Mouse (Mus musculus): ENCODE data around the gene Arhgef17. TPM values are rescaled to one million over a fixed set of nuclear protein-coding genes. Genes with fewer than 3 reads are reported as not detected.

The Arhgef17 gene
- polyA plus RNA-seq, 1 experiment from 2014 or later: 17.6 TPM

DNA sequence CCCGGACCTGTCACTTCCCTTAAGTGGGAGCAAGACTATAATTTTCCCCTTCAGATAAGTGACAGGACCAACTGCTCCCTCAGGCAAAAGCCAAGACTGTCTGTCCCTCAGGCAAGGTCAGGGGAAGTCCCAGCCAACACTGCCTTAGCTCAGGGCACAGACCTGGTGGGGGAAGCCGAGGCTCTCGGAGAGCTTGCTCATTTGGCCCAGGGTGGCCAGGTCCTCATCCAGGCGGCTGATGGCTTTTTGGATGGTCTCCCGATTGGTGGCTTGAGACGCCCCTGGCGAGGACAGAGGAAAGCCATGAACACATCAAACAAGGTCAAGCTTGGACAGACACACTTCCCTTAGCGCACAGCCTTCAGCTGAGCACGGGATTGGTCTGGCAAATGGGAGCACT lies 50.4 kb downstream of the Arhgef17 start:
- Histone ChIP-seq H3K36me3 (ENCODE audit: control insufficient read depth, insufficient read depth, low read length) (peaks cover 40% of the 10 kb centered on the region), H3K27me3 (ENCODE audit: control insufficient read depth, insufficient read depth, low read depth, low read length) (no peaks in the 10 kb centered on the region), H3K9ac (ENCODE audit: low read depth, low read length) (no peak overlapping the region), H3K9me3 (replicated peaks; ENCODE audit: control insufficient read depth, low read length, poor library complexity, severe bottlenecking) (no peaks in the 10 kb centered on the region), H3K4me2 (ENCODE audit: low read length) (no peak overlapping the region), H3K4me3 (ENCODE audit: low read depth, low read length) (no peak overlapping the region), H3K4me1 (ENCODE audit: control insufficient read depth, insufficient read depth, low read length) (no peaks in the 10 kb centered on the region), H3K27ac (ENCODE audit: low read length) (no peak overlapping the region)
- no peak for ATAC-seq
- 92% methylated on average over 9 of the region's 9 CpGs for WGBS

DNA sequence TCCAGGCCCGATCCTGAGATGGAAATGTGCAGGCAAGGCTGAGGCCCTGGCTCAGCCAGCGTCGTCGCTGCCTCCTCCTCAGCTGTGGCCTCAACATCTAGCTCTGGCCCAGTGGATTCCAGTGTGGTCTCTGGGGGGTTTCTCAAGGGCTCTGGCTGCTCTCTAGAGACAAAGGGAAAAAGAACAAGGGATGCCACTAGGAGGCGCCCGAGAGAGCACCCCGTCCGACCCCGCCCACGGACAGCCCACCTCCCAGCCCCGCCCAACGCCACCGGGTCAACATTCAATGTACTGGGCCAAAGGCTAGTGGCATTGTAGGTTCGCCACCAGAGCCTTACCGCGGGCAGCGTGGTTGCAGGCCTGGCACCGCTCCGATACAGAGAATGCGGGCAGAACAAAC lies 52.3 kb downstream of the Arhgef17 start:
- 19% methylated on average over 20 of the region's 20 CpGs for WGBS
- H3K4me1 ChIP-seq (ENCODE audit: control insufficient read depth, insufficient read depth, low read length): no peaks in the 10 kb centered on the region
- no peak overlapping the region for H3K27ac ChIP-seq (ENCODE audit: low read length)
- H3K9me3 ChIP-seq (replicated peaks; ENCODE audit: control insufficient read depth, low read length, poor library complexity, severe bottlenecking): no peaks in the 10 kb centered on the region
- H3K27me3 ChIP-seq (ENCODE audit: control insufficient read depth, insufficient read depth, low read depth, low read length): no peaks in the 10 kb centered on the region
- H3K36me3 ChIP-seq (ENCODE audit: control insufficient read depth, insufficient read depth, low read length): peaks cover 40% of the 10 kb centered on the region
- H3K4me2 ChIP-seq (ENCODE audit: low read length): no peak overlapping the region
- 0 out of 2 replicates have a peak overlapping the region, but pooled peaks have one; percentile 14 for H3K9ac ChIP-seq (ENCODE audit: low read depth, low read length)
- no peak overlapping the region for H3K4me3 ChIP-seq (ENCODE audit: low read depth, low read length)
- no peak for ATAC-seq

DNA sequence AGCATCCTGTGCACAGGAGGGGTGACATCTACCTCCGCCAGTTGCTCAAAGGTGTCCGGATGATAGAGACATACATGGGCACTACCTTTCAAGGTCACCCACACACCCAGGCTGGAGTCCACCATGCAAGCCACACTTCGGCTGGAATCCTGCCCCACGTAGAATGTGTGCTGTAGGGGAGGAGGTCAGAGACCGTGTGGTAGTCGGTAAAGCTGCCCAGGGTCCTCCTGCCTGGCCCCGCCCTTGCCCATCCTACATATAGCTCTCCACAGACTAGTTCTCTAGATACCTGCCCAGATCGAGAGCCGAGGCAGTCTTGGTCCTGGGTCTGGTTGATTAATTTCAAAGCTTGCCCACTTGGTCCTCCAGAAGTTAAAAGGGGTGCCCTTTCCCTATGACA lies 55.1 kb downstream of the Arhgef17 start:
- no peak overlapping the region for H3K4me2 ChIP-seq (ENCODE audit: low read length)
- no peaks in the 10 kb centered on the region for H3K9me3 ChIP-seq (replicated peaks; ENCODE audit: control insufficient read depth, low read length, poor library complexity, severe bottlenecking)
- no peak overlapping the region for H3K27ac ChIP-seq (ENCODE audit: low read length)
- H3K36me3 ChIP-seq (ENCODE audit: control insufficient read depth, insufficient read depth, low read length): peaks cover 28% of the 10 kb centered on the region
- 91% methylated on average over 9 of the region's 9 CpGs for WGBS
- H3K4me3 ChIP-seq (ENCODE audit: low read depth, low read length): no peak overlapping the region
- no peak for ATAC-seq
- no peaks in the 10 kb centered on the region for H3K27me3 ChIP-seq (ENCODE audit: control insufficient read depth, insufficient read depth, low read depth, low read length)
- no peak overlapping the region for H3K9ac ChIP-seq (ENCODE audit: low read depth, low read length)
- H3K4me1 ChIP-seq (ENCODE audit: control insufficient read depth, insufficient read depth, low read length): no peaks in the 10 kb centered on the region

DNA sequence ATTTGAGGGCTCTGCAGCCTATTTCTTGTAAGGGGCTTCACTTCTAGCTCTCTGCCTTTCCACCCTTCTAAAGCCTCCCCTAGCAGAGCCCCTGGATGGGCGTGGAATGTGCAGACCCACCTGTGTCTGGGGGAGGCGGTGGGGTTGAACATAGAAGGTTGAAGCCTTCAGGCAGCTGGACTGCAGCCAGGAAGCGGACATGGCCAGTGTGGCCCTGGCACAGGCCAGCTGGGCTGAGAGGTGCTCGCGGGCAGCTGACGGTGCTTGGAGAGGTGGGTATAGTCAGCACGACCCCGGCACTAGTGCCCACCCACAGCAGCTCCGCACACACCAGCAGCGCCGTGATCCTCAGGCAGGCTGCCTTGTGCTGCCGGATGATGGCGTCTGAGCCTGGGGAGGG lies 55.6 kb downstream of the Arhgef17 start:
- Histone ChIP-seq H3K36me3 (ENCODE audit: control insufficient read depth, insufficient read depth, low read length) (peaks cover 25% of the 10 kb centered on the region), H3K9me3 (replicated peaks; ENCODE audit: control insufficient read depth, low read length, poor library complexity, severe bottlenecking) (no peaks in the 10 kb centered on the region), H3K27ac (ENCODE audit: low read length) (no peak overlapping the region)

GRCm38 (mm10) chr7:100875822-100876221 lies 56.1 kb downstream of the Arhgef17 start:
- H3K27me3 ChIP-seq (ENCODE audit: control insufficient read depth, insufficient read depth, low read depth, low read length): no peaks in the 10 kb centered on the region
- no peak overlapping the region for H3K9ac ChIP-seq (ENCODE audit: low read depth, low read length)
- H3K27ac ChIP-seq (ENCODE audit: low read length): no peak overlapping the region
- H3K9me3 ChIP-seq (replicated peaks; ENCODE audit: control insufficient read depth, low read length, poor library complexity, severe bottlenecking): no peaks in the 10 kb centered on the region
- 85% methylated on average over 1 of the region's 1 CpGs for WGBS
- no peak overlapping the region for H3K4me3 ChIP-seq (ENCODE audit: low read depth, low read length)
- no peak overlapping the region for H3K4me2 ChIP-seq (ENCODE audit: low read length)
- no peaks in the 10 kb centered on the region for H3K4me1 ChIP-seq (ENCODE audit: control insufficient read depth, insufficient read depth, low read length)
- peaks cover 22% of the 10 kb centered on the region for H3K36me3 ChIP-seq (ENCODE audit: control insufficient read depth, insufficient read depth, low read length)
- ATAC-seq: no peak

More for the DNA sequence above, 55.6 kb downstream of the Arhgef17 start:
- Histone ChIP-seq H3K27me3 (ENCODE audit: control insufficient read depth, insufficient read depth, low read depth, low read length) (no peaks in the 10 kb centered on the region), H3K4me2 (ENCODE audit: low read length) (no peak overlapping the region), H3K4me1 (ENCODE audit: control insufficient read depth, insufficient read depth, low read length) (no peaks in the 10 kb centered on the region), H3K4me3 (ENCODE audit: low read depth, low read length) (no peak overlapping the region), H3K9ac (ENCODE audit: low read depth, low read length) (no peak overlapping the region)
- no peak for ATAC-seq
- WGBS: 94% methylated on average over 13 of the region's 13 CpGs

DNA sequence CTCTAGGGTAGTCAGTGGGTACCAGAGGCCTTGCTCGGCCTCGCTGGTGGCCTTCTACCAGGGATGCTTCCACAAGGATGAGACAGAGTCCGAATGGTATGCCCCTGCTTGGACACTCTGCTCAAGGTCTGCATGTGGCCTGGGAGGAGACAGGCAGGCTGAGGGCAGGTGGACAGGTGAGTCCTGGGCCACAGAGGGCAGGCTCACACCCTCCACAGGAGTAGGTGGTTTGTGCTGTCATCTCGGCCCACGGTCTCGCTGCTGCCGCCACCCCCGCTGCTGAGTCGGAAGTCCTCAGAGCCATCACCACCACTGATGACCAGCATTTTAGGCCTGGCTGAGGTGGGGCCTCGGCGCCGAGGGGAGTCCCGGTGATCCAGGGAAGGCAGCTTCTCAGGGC lies 58.7 kb downstream of the Arhgef17 start:
- H3K4me2 ChIP-seq (ENCODE audit: low read length): no peak overlapping the region
- ATAC-seq: no peak
- H3K9ac ChIP-seq (ENCODE audit: low read depth, low read length): no peak overlapping the region
- H3K9me3 ChIP-seq (replicated peaks; ENCODE audit: control insufficient read depth, low read length, poor library complexity, severe bottlenecking): no peaks in the 10 kb centered on the region
- H3K4me3 ChIP-seq (ENCODE audit: low read depth, low read length): no peak overlapping the region
- no peaks in the 10 kb centered on the region for H3K4me1 ChIP-seq (ENCODE audit: control insufficient read depth, insufficient read depth, low read length)
- WGBS: 94% methylated on average over 13 of the region's 13 CpGs
- H3K27me3 ChIP-seq (ENCODE audit: control insufficient read depth, insufficient read depth, low read depth, low read length): no peaks in the 10 kb centered on the region
- H3K36me3 ChIP-seq (ENCODE audit: control insufficient read depth, insufficient read depth, low read length): peaks cover 12% of the 10 kb centered on the region
- no peak overlapping the region for H3K27ac ChIP-seq (ENCODE audit: low read length)

DNA sequence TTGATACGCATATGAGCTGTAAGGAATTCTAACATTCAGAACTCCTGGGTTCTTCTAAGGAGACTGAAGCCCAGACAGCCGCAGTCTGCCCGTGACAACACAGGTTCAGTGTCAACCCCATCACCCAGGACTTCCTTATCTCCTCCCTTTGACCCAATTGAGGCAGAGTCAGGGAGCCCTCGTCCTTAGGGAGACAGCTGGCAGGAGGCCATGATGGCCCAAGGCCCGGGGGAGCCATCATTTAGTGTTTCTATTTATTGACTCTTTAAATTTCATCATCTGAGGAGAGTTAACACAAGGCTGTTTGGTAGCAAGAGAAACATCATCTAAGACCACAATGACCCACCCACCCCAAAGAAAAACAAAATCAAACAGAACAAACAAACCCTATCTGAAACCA lies 60.0 kb downstream of the Arhgef17 start:
- ATAC-seq: no peak
- no peaks in the 10 kb centered on the region for H3K4me1 ChIP-seq (ENCODE audit: control insufficient read depth, insufficient read depth, low read length)
- no peak overlapping the region for H3K4me2 ChIP-seq (ENCODE audit: low read length)
- H3K9me3 ChIP-seq (replicated peaks; ENCODE audit: control insufficient read depth, low read length, poor library complexity, severe bottlenecking): no peaks in the 10 kb centered on the region
- H3K36me3 ChIP-seq (ENCODE audit: control insufficient read depth, insufficient read depth, low read length): peaks cover 4% of the 10 kb centered on the region
- H3K9ac ChIP-seq (ENCODE audit: low read depth, low read length): no peak overlapping the region
- H3K27me3 ChIP-seq (ENCODE audit: control insufficient read depth, insufficient read depth, low read depth, low read length): no peaks in the 10 kb centered on the region
- WGBS: 81% methylated on average over 5 of the region's 5 CpGs
- no peak overlapping the region for H3K4me3 ChIP-seq (ENCODE audit: low read depth, low read length)
- H3K27ac ChIP-seq (ENCODE audit: low read length): no peak overlapping the region

- H3K36me3 ChIP-seq (ENCODE audit: control insufficient read depth, insufficient read depth, low read length): peaks cover 2% of the 10 kb centered on the region
- H3K9ac ChIP-seq (ENCODE audit: low read depth, low read length): no peak overlapping the region
- H3K27ac ChIP-seq (ENCODE audit: low read length): no peak overlapping the region
- H3K4me2 ChIP-seq (ENCODE audit: low read length): no peak overlapping the region
- WGBS: 93% methylated on average over 4 of the region's 4 CpGs
- H3K4me1 ChIP-seq (ENCODE audit: control insufficient read depth, insufficient read depth, low read length): no peaks in the 10 kb centered on the region
- no peak overlapping the region for H3K4me3 ChIP-seq (ENCODE audit: low read depth, low read length)
- no peaks in the 10 kb centered on the region for H3K27me3 ChIP-seq (ENCODE audit: control insufficient read depth, insufficient read depth, low read depth, low read length)
- no peaks in the 10 kb centered on the region for H3K9me3 ChIP-seq (replicated peaks; ENCODE audit: control insufficient read depth, low read length, poor library complexity, severe bottlenecking)
- no peak for ATAC-seq
These were observed 60.6 kb downstream of the Arhgef17 start for GRCm38 (mm10) chr7:100871355-100871754.

GRCm38 (mm10) chr7:100869877-100870629 lies 61.9 kb downstream of the Arhgef17 start:
- Histone ChIP-seq H3K27me3 (ENCODE audit: control insufficient read depth, insufficient read depth, low read depth, low read length) (no peaks in the 10 kb centered on the region), H3K27ac (ENCODE audit: low read length) (no peak overlapping the region), H3K36me3 (ENCODE audit: control insufficient read depth, insufficient read depth, low read length) (no peaks in the 10 kb centered on the region; the same call in 1 of the 2 replicates), H3K4me1 (ENCODE audit: control insufficient read depth, insufficient read depth, low read length) (no peaks in the 10 kb centered on the region), H3K9ac (ENCODE audit: low read depth, low read length) (0 out of 2 replicates have a peak overlapping the region, but pooled peaks have one; percentile 12), H3K4me2 (ENCODE audit: low read length) (no peak overlapping the region), H3K4me3 (ENCODE audit: low read depth, low read length) (no peak overlapping the region), H3K9me3 (replicated peaks; ENCODE audit: control insufficient read depth, low read length, poor library complexity, severe bottlenecking) (no peaks in the 10 kb centered on the region)
- 85% methylated on average over 8 of the region's 8 CpGs for WGBS
- no peak for ATAC-seq
